Mouse (Mus musculus): Measurements from ENCODE around the gene Slc8a3. TPM values are rescaled to one million over a fixed set of nuclear protein-coding genes. Genes with fewer than 3 reads are reported as not detected.

Slc8a3 gene
- polyA plus RNA-seq, 1 experiment from 2014 or later, result 0.44 TPM

- no peak for ATAC-seq (ENCODE audit: extremely low read depth, insufficient number of reproducible peaks, low FRiP score, low TSS enrichment)
- no peak overlapping the region for H3K9ac ChIP-seq
- H3K4me2 ChIP-seq, result no peak overlapping the region
- H3K36me3 ChIP-seq, result no peaks in the 10 kb centered on the region
- H3K27ac ChIP-seq (replicated peaks), result no peak overlapping the region
- H3K9me3 ChIP-seq, result no peaks in the 10 kb centered on the region
- no peaks in the 10 kb centered on the region for H3K27me3 ChIP-seq (replicated peaks)
- H3K4me1 ChIP-seq, result 0 out of 2 replicates have a peak, but pooled peaks cover 2% of the 10 kb centered on the region
- no peak overlapping the region for H3K4me3 ChIP-seq
- 75% methylated on average over 2 of the region's 2 CpGs for WGBS
These were observed 171.7 kb downstream of the Slc8a3 start for GRCm38 (mm10) chr12:81161282-81161681.

GRCm38 (mm10) chr12:81160831-81161230 lies 172.1 kb downstream of the Slc8a3 start:
- no peak for ATAC-seq (ENCODE audit: extremely low read depth, insufficient number of reproducible peaks, low FRiP score, low TSS enrichment)
- 0 out of 2 replicates have a peak, but pooled peaks cover 2% of the 10 kb centered on the region for H3K4me1 ChIP-seq
- H3K9me3 ChIP-seq, result no peaks in the 10 kb centered on the region
- H3K27ac ChIP-seq (replicated peaks), result no peak overlapping the region
- no peak overlapping the region for H3K4me2 ChIP-seq
- no peak overlapping the region for H3K4me3 ChIP-seq
- WGBS, result 61% methylated on average over 5 of the region's 5 CpGs
- no peaks in the 10 kb centered on the region for H3K36me3 ChIP-seq
- H3K9ac ChIP-seq, result no peak overlapping the region
- no peaks in the 10 kb centered on the region for H3K27me3 ChIP-seq (replicated peaks)

GRCm38 (mm10) chr12:81160425-81160824 lies 172.6 kb downstream of the Slc8a3 start:
- Histone ChIP-seq H3K9ac (no peak overlapping the region), H3K4me2 (no peak overlapping the region), H3K9me3 (no peaks in the 10 kb centered on the region), H3K27ac (replicated peaks) (no peak overlapping the region), H3K27me3 (replicated peaks) (no peaks in the 10 kb centered on the region), H3K4me1 (0 out of 2 replicates have a peak, but pooled peaks cover 2% of the 10 kb centered on the region), H3K4me3 (no peak overlapping the region), H3K36me3 (no peaks in the 10 kb centered on the region)
- 78% methylated on average over 3 of the region's 3 CpGs for WGBS
- ATAC-seq (ENCODE audit: extremely low read depth, insufficient number of reproducible peaks, low FRiP score, low TSS enrichment), result no peak

GRCm38 (mm10) chr12:81159947-81160346 lies 173.0 kb downstream of the Slc8a3 start:
- ATAC-seq (ENCODE audit: extremely low read depth, insufficient number of reproducible peaks, low FRiP score, low TSS enrichment), result no peak
- Histone ChIP-seq H3K27me3 (replicated peaks) (no peaks in the 10 kb centered on the region), H3K4me2 (no peak overlapping the region), H3K4me1 (0 out of 2 replicates have a peak, but pooled peaks cover 2% of the 10 kb centered on the region), H3K9ac (no peak overlapping the region), H3K4me3 (no peak overlapping the region), H3K27ac (replicated peaks) (no peak overlapping the region), H3K36me3 (no peaks in the 10 kb centered on the region), H3K9me3 (no peaks in the 10 kb centered on the region)
- 82% methylated on average over 2 of the region's 2 CpGs for WGBS

GRCm38 (mm10) chr12:81156841-81157240 lies 176.1 kb downstream of the Slc8a3 start:
- WGBS, result 67% methylated on average over 8 of the region's 8 CpGs
- no peak overlapping the region for H3K4me3 ChIP-seq
- no peak overlapping the region for H3K27ac ChIP-seq (replicated peaks)
- H3K36me3 ChIP-seq, result no peaks in the 10 kb centered on the region
- ATAC-seq (ENCODE audit: extremely low read depth, insufficient number of reproducible peaks, low FRiP score, low TSS enrichment), result no peak
- H3K9ac ChIP-seq, result no peak overlapping the region
- H3K9me3 ChIP-seq, result no peaks in the 10 kb centered on the region
- 0 out of 2 replicates have a peak, but pooled peaks cover 2% of the 10 kb centered on the region for H3K4me1 ChIP-seq
- no peaks in the 10 kb centered on the region for H3K27me3 ChIP-seq (replicated peaks)
- H3K4me2 ChIP-seq, result no peak overlapping the region

GRCm38 (mm10) chr12:81155675-81156074 lies 177.3 kb downstream of the Slc8a3 start:
- Histone ChIP-seq H3K27me3 (replicated peaks) (no peaks in the 10 kb centered on the region), H3K4me1 (0 out of 2 replicates have a peak, but pooled peaks cover 2% of the 10 kb centered on the region), H3K9ac (no peak overlapping the region), H3K4me2 (no peak overlapping the region), H3K27ac (replicated peaks) (peak overlapping the region; percentile 48; the same call in 1 of the 2 replicates), H3K9me3 (no peaks in the 10 kb centered on the region), H3K36me3 (no peaks in the 10 kb centered on the region), H3K4me3 (no peak overlapping the region)
- WGBS, result 58% methylated on average over 6 of the region's 6 CpGs
- no peak for ATAC-seq (ENCODE audit: extremely low read depth, insufficient number of reproducible peaks, low FRiP score, low TSS enrichment)

GRCm38 (mm10) chr12:81152082-81152481 lies 180.9 kb downstream of the Slc8a3 start:
- Histone ChIP-seq H3K9me3 (no peaks in the 10 kb centered on the region), H3K27ac (replicated peaks) (no peak overlapping the region; the same call in 1 of the 2 replicates), H3K36me3 (no peaks in the 10 kb centered on the region), H3K4me2 (no peak overlapping the region), H3K4me1 (peaks cover 12% of the 10 kb centered on the region), H3K27me3 (replicated peaks) (no peaks in the 10 kb centered on the region), H3K4me3 (no peak overlapping the region), H3K9ac (no peak overlapping the region)
- no peak for ATAC-seq (ENCODE audit: extremely low read depth, insufficient number of reproducible peaks, low FRiP score, low TSS enrichment)
- 65% methylated on average over 2 of the region's 2 CpGs for WGBS

DNA sequence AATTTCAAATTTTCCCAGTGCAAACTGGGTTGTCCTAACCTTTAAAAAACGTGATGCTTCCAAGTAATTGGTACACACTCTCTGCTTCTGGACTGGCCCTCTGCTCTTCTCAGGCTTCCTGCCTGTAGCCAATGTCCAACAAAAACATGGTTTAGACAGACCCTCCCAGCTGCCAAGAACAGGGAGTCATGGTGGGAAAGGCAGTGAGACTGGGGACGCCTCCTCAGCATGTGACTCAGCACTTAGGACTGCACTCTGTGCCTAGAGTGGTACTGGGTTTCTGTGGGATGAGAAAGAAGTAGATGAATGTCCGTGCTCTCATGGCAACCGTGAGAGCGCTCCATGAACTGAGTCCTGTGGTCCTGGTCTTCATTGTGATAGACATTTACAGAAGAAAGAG lies 182.1 kb downstream of the Slc8a3 start:
- WGBS, result 65% methylated on average over 5 of the region's 5 CpGs
- no peaks in the 10 kb centered on the region for H3K9me3 ChIP-seq
- H3K36me3 ChIP-seq, result no peaks in the 10 kb centered on the region
- H3K27me3 ChIP-seq (replicated peaks), result no peaks in the 10 kb centered on the region
- no peak overlapping the region for H3K4me3 ChIP-seq
- peaks cover 10% of the 10 kb centered on the region for H3K4me1 ChIP-seq
- H3K27ac ChIP-seq (replicated peaks), result 0 out of 2 replicates have a peak overlapping the region, but pooled peaks have one; percentile 7
- no peak overlapping the region for H3K9ac ChIP-seq
- ATAC-seq (ENCODE audit: extremely low read depth, insufficient number of reproducible peaks, low FRiP score, low TSS enrichment), result 0 out of 2 replicates have a peak, but pooled peaks have one; percentile 42
- no peak overlapping the region for H3K4me2 ChIP-seq

DNA sequence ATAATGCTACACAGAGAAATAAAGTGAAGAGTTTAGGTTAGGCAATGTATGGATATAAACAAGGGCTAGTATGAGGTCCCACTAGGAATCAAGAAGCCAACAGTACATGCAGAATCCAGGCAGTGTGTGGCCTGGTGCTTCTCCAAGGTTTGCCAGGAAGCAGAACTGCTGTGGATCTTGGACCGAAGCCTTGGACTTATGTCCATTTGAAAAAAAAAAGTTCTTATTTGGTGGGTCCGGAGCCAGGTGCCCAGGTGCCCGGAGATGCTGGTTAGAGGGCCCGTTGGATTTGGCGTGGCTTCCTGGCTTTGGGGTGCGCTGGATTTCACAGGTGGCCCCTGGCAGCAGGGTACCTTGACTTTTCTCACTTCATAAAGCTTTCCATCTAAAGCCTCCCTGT lies 185.0 kb downstream of the Slc8a3 start:
- Histone ChIP-seq H3K4me2 (no peak overlapping the region), H3K4me3 (no peak overlapping the region), H3K4me1 (peaks cover 17% of the 10 kb centered on the region), H3K27me3 (replicated peaks) (no peaks in the 10 kb centered on the region; the same call in 1 of the 2 replicates), H3K27ac (replicated peaks) (no peak overlapping the region), H3K9ac (no peak overlapping the region), H3K9me3 (no peaks in the 10 kb centered on the region), H3K36me3 (no peaks in the 10 kb centered on the region)
- WGBS, result 91% methylated on average over 6 of the region's 6 CpGs
- no peak for ATAC-seq (ENCODE audit: extremely low read depth, insufficient number of reproducible peaks, low FRiP score, low TSS enrichment)

Small RNA genes within 50 kb of the gene (microRNA-seq; reads per million reads assigned to microRNA genes)
- 2.0 reads per million, percentile 3 among the genes with 10 or more reads in this experiment for gene Mir3067

Other genes with a start within 250 kb of the Slc8a3 start
- gene Gm4787, start 46.3 kb upstream of the Slc8a3 start, polyA plus RNA-seq (2015; fragmentation: Nextera tagmentation; extraction: Ambion mirVana), result 0.09 and 0.11 TPM in 2 replicates
- gene Adam4, start 88.8 kb upstream of the Slc8a3 start, polyA plus RNA-seq (2015; fragmentation: Nextera tagmentation; extraction: Ambion mirVana), result 0.39 and 0.45 TPM in 2 replicates
- 91.8 and 99.8 TPM in 2 replicates for gene Cox16, start 151.9 kb upstream of the Slc8a3 start, polyA plus RNA-seq (2015; fragmentation: Nextera tagmentation; extraction: Ambion mirVana)
- gene Gm20498, start 199.7 kb upstream of the Slc8a3 start, polyA plus RNA-seq (2015; fragmentation: Nextera tagmentation; extraction: Ambion mirVana), result 20.9 and 25.3 TPM in 2 replicates
- gene Synj2bp, start 199.7 kb upstream of the Slc8a3 start, polyA plus RNA-seq (2015; fragmentation: Nextera tagmentation; extraction: Ambion mirVana), result 29.1 and 31.8 TPM in 2 replicates
- gene Adam21, start 235.3 kb upstream of the Slc8a3 start, polyA plus RNA-seq (2015; fragmentation: Nextera tagmentation; extraction: Ambion mirVana), result 0.11 and 0.19 TPM in 2 replicates